Mouse (Mus musculus) neural tube, embryonic 10.5 days (tissue): ENCODE measurements around the gene Cltc.
"Not testable (repeated sequence)": the region's sequence is repeated elsewhere in the genome, so short reads cannot be mapped to it uniquely, and the experiment has no call there.

Source experiments
- DNase-seq: peaks from one replicate; pipeline ENCODE4 v3.0.0-alpha.2; 2017; ENCODE audit warnings: low spot score; ENCODE audit errors: extremely low spot score

Cltc gene

GRCm38 (mm10) chr11:86738956-86739355 is 18.4 kb downstream of the Cltc start:
- no peak for DNase-seq

GRCm38 (mm10) chr11:86738308-86738707 is 19.1 kb downstream of the Cltc start:
- not testable (repeated sequence) for DNase-seq

- DNase-seq, result no peak
Observed at GRCm38 (mm10) chr11:86737301-86738000, 19.9 kb downstream of the Cltc start.

- no peak for DNase-seq
Observed at GRCm38 (mm10) chr11:86734993-86735392, 22.4 kb downstream of the Cltc start.

GRCm38 (mm10) chr11:86734241-86734939 is 23.0 kb downstream of the Cltc start:
- no peak for DNase-seq

- DNase-seq, result no peak
Observed at GRCm38 (mm10) chr11:86731443-86731842, 25.9 kb downstream of the Cltc start.

GRCm38 (mm10) chr11:86725607-86726006 is 31.8 kb downstream of the Cltc start:
- DNase-seq, result no peak

GRCm38 (mm10) chr11:86724982-86725381 is 32.4 kb downstream of the Cltc start:
- no peak for DNase-seq

- no peak for DNase-seq
Observed at GRCm38 (mm10) chr11:86724004-86724403, 33.4 kb downstream of the Cltc start.

- DNase-seq, result no peak
Observed at GRCm38 (mm10) chr11:86719390-86719789, 38.0 kb downstream of the Cltc start.

GRCm38 (mm10) chr11:86718369-86718768 is 39.0 kb downstream of the Cltc start:
- no peak for DNase-seq

GRCm38 (mm10) chr11:86717306-86718065 is 39.9 kb downstream of the Cltc start:
- DNase-seq, result no peak

- no peak for DNase-seq
Observed at GRCm38 (mm10) chr11:86714606-86715005, 42.8 kb downstream of the Cltc start.

- DNase-seq, result no peak
Observed at GRCm38 (mm10) chr11:86701151-86701550, 56.2 kb downstream of the Cltc start.

GRCm38 (mm10) chr11:86695461-86695860 is 61.9 kb downstream of the Cltc start:
- DNase-seq, result no peak

- DNase-seq, result no peak
Observed at GRCm38 (mm10) chr11:86692546-86692945, 64.8 kb downstream of the Cltc start.

- DNase-seq, result no peak
Observed at GRCm38 (mm10) chr11:86691956-86692355, 65.4 kb downstream of the Cltc start.

- DNase-seq, result no peak
Observed at GRCm38 (mm10) chr11:86691482-86691881, 65.9 kb downstream of the Cltc start.

GRCm38 (mm10) chr11:86690383-86690782 is 67.0 kb downstream of the Cltc start:
- no peak for DNase-seq

GRCm38 (mm10) chr11:86685366-86685765 is 72.0 kb downstream of the Cltc start:
- DNase-seq, result no peak

GRCm38 (mm10) chr11:86684126-86685012 is 73.0 kb downstream of the Cltc start:
- DNase-seq, result no peak
